9 mouse cellular contexts compared by ENCODE assay signal in the genomic region with DNA sequence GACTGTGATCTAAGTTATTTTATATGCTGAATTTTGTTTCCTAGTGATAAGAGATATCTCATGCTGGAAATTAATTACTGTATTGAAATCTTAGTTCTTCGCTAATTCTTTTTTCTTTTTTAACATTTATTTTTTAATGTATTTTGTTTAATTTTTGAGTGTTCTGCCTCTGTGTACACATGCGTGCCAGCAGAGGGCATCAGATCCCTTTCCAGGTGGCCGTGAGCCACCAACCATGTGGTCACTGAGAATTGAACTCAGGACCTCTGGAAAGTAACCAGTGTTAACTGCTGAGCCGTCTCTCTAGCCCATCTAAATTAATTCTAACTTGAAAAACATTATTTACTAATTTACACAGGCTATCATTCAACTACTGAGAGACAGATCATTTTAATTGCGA.
DNase-seq lines count a peak whose midpoint lies in the region; ATAC-seq and TF ChIP-seq lines count a peak whose summit lies in the region.
"Had no signal": no experiment of that assay in that cellular context is flagged by ENCODE, and none has a peak within 500 bp of the region (broad histone marks: within the 10 kb centered on the region; RNA-seq: fewer than 3 reads in every experiment).

No protein-coding gene starts in this region.

- peak; percentile 6 for DNase-seq in hindbrain, embryonic 11.5 days (ENCODE audit: low spot score)
- DNase-seq in hindbrain, embryonic 10.5 days (ENCODE audit: low spot score) = no peak
- no peak for DNase-seq in lung, adult 2 months
- DNase-seq in MN1 (ENCODE audit: low spot score) = no peak
- DNase-seq: cerebellum, adult 11-12 months had no signal

- H3K27ac ChIP-seq in hindbrain, embryonic 11.5 days (ENCODE audit: low read depth, low read length) = no peak overlapping the region
- H3K27ac ChIP-seq in hindbrain, embryonic 10.5 days = no peak overlapping the region
- H3K27ac ChIP-seq in bone marrow, adult 2 months (ENCODE audit: control insufficient read depth, insufficient read depth, low read depth, low read length, poor library complexity) = no peak overlapping the region
- no peak overlapping the region for H3K27ac ChIP-seq in intestine, embryonic 15.5 days
- no peak overlapping the region for H3K27ac ChIP-seq in forebrain, embryonic 13.5 days

- H3K36me3 ChIP-seq in hindbrain, embryonic 11.5 days (ENCODE audit: control insufficient read depth, insufficient read depth, low read length) = no peaks in the 10 kb centered on the region
- H3K36me3 ChIP-seq in hindbrain, embryonic 10.5 days = peaks cover 34% of the 10 kb centered on the region
- peaks cover 40% of the 10 kb centered on the region for H3K36me3 ChIP-seq in C2C12 (ENCODE audit: control insufficient read depth, insufficient read depth)
- H3K36me3 ChIP-seq in intestine, embryonic 15.5 days = 0 out of 2 replicates have a peak, but pooled peaks cover 8% of the 10 kb centered on the region
- peaks cover 21% of the 10 kb centered on the region for H3K36me3 ChIP-seq in forebrain, embryonic 13.5 days (ENCODE audit: poor library complexity, severe bottlenecking)

- H3ac ChIP-seq in C2C12 (ENCODE audit: control insufficient read depth, insufficient read length, low read depth) = no peak overlapping the region

- no peak for ATAC-seq in hindbrain, embryonic 11.5 days (ENCODE audit: low FRiP score)
- no peak for ATAC-seq in intestine, embryonic 15.5 days
- no peak for ATAC-seq in forebrain, embryonic 13.5 days

- H3K4me2 ChIP-seq in hindbrain, embryonic 11.5 days (replicated peaks; ENCODE audit: low read depth, low read length) = no peak overlapping the region
- no peak overlapping the region for H3K4me2 ChIP-seq in intestine, embryonic 15.5 days (replicated peaks)
- H3K4me2 ChIP-seq in forebrain, embryonic 13.5 days = no peak overlapping the region

- TF ChIP-seq POLR2A in bone marrow, adult 2 months (IDR thresholded peaks at IDR 0.05; ENCODE audit: borderline replicate concordance, control insufficient read depth, low read depth, low read length) = no peak
- TF ChIP-seq POLR2A in lung, adult 2 months (IDR thresholded peaks at IDR 0.05; ENCODE audit: borderline replicate concordance, extremely low read depth, low read depth, low read length) = no peak

- H3K27me3 ChIP-seq in hindbrain, embryonic 11.5 days (ENCODE audit: control insufficient read depth, insufficient read depth, low read length) = no peaks in the 10 kb centered on the region
- H3K27me3 ChIP-seq in hindbrain, embryonic 10.5 days (ENCODE audit: insufficient read depth, poor library complexity, severe bottlenecking) = no peaks in the 10 kb centered on the region
- H3K27me3 ChIP-seq in C2C12 (ENCODE audit: control insufficient read depth, insufficient read depth, insufficient read length) = no peaks in the 10 kb centered on the region
- no peaks in the 10 kb centered on the region for H3K27me3 ChIP-seq in intestine, embryonic 15.5 days (replicated peaks)
- no peaks in the 10 kb centered on the region for H3K27me3 ChIP-seq in forebrain, embryonic 13.5 days

- no peaks in the 10 kb centered on the region for H3K4me1 ChIP-seq in hindbrain, embryonic 11.5 days (replicated peaks; ENCODE audit: control insufficient read depth, insufficient read depth, low read length)
- H3K4me1 ChIP-seq in hindbrain, embryonic 10.5 days (replicated peaks) = no peaks in the 10 kb centered on the region
- no peaks in the 10 kb centered on the region for H3K4me1 ChIP-seq in bone marrow, adult 2 months (ENCODE audit: control insufficient read depth, insufficient read depth, low read length)
- H3K4me1 ChIP-seq in lung, adult 2 months (ENCODE audit: control insufficient read depth, insufficient read depth, low read length) = peaks cover 7% of the 10 kb centered on the region
- no peaks in the 10 kb centered on the region for H3K4me1 ChIP-seq in intestine, embryonic 15.5 days (replicated peaks)
- peaks cover 7% of the 10 kb centered on the region for H3K4me1 ChIP-seq in forebrain, embryonic 13.5 days

- H3K9ac ChIP-seq in hindbrain, embryonic 11.5 days (ENCODE audit: low read depth, low read length) = no peak overlapping the region
- no peak overlapping the region for H3K9ac ChIP-seq in intestine, embryonic 15.5 days
- H3K9ac ChIP-seq in forebrain, embryonic 13.5 days = no peak overlapping the region

- no peaks in the 10 kb centered on the region for H3K79me3 ChIP-seq in C2C12 (ENCODE audit: low read depth)

- TF ChIP-seq CTCF in C2C12 (IDR thresholded peaks at IDR 0.05; ENCODE audit: control insufficient read depth, insufficient read depth, insufficient read length) = peak; percentile 12
- TF ChIP-seq CTCF in bone marrow, adult 2 months (IDR thresholded peaks at IDR 0.05; ENCODE audit: control insufficient read depth, insufficient read depth, low read length) = peak; percentile 69
- peak; percentile 67 for TF ChIP-seq CTCF in lung, adult 2 months (IDR thresholded peaks at IDR 0.05; ENCODE audit: insufficient read depth, low read length)

- whole genome bisulfite sequencing in hindbrain, embryonic 11.5 days = 88% methylated on average over 5 of the region's 5 CpGs
- WGBS in hindbrain, embryonic 10.5 days = 85% methylated on average over 5 of the region's 5 CpGs
- WGBS in bone marrow, adult 2 months = 74% methylated on average over 5 of the region's 5 CpGs
- 75% methylated on average over 5 of the region's 5 CpGs for WGBS in lung, adult 2 months
- 84% methylated on average over 5 of the region's 5 CpGs for WGBS in intestine, embryonic 15.5 days
- WGBS in forebrain, embryonic 13.5 days = 87% methylated on average over 5 of the region's 5 CpGs

- H3K9me3 ChIP-seq in hindbrain, embryonic 11.5 days (ENCODE audit: control insufficient read depth, low read length) = no peaks in the 10 kb centered on the region
- H3K9me3 ChIP-seq in hindbrain, embryonic 10.5 days = no peaks in the 10 kb centered on the region
- no peaks in the 10 kb centered on the region for H3K9me3 ChIP-seq in intestine, embryonic 15.5 days
- no peaks in the 10 kb centered on the region for H3K9me3 ChIP-seq in forebrain, embryonic 13.5 days (replicated peaks)

- no peak overlapping the region for H3K4me3 ChIP-seq in hindbrain, embryonic 11.5 days (ENCODE audit: low read depth, low read length)
- H3K4me3 ChIP-seq in hindbrain, embryonic 10.5 days = no peak overlapping the region
- H3K4me3 ChIP-seq in C2C12 (ENCODE audit: insufficient read depth, poor library complexity, severe bottlenecking) = no peak overlapping the region
- no peak overlapping the region for H3K4me3 ChIP-seq in bone marrow, adult 2 months (replicated peaks; ENCODE audit: control insufficient read depth, low read depth, low read length)
- H3K4me3 ChIP-seq in lung, adult 2 months (replicated peaks; ENCODE audit: extremely low read depth, low read depth, low read length) = no peak overlapping the region
- H3K4me3 ChIP-seq in intestine, embryonic 15.5 days (replicated peaks) = no peak overlapping the region
- H3K4me3 ChIP-seq in forebrain, embryonic 13.5 days = no peak overlapping the region

- H3K79me2 ChIP-seq in C2C12 (ENCODE audit: control insufficient read depth, insufficient read depth) = no peaks in the 10 kb centered on the region

TF ChIP-seq in C2C12, 6 proteins besides CTCF, POLR2A, EP300 and RAD21:
- TF ChIP-seq USF1 (IDR thresholded peaks at IDR 0.05; ENCODE audit: low read depth) (no peak), FOSL1 (IDR thresholded peaks at IDR 0.05; ENCODE audit: insufficient read depth, low read length, poor library complexity, severe bottlenecking) (no peak), MAX (IDR thresholded peaks at IDR 0.05) (no peak), MYOG (IDR thresholded peaks at IDR 0.05; ENCODE audit: control insufficient read depth, extremely low read depth, insufficient read length) (no peak), MYOD1 (IDR thresholded peaks at IDR 0.05; ENCODE audit: control insufficient read depth, insufficient read length, low read depth) (no peak), CEBPB (IDR thresholded peaks at IDR 0.05; ENCODE audit: low read depth) (no peak)

Comparison
In these comparisons a context has a peak if more than half of its experiments do, and no peak if none do; other contexts are left out.
1. CTCF ChIP-seq: peak in every context shown above with its lines; median percentile 69 in bone marrow, adult 2 months; 67 in lung, adult 2 months; 12 in C2C12.